Mouse (Mus musculus): Measurements from ENCODE around the gene Dtnbp1.

- TF ChIP-seq POLR2A (IDR thresholded peaks at IDR 0.05; ENCODE audit: borderline replicate concordance, low read depth, low read length): no peak
- TF ChIP-seq CTCF (IDR thresholded peaks at IDR 0.05; ENCODE audit: low read depth, low read length): no peak
These were observed 18.1 kb downstream of the Dtnbp1 start for GRCm38 (mm10) chr13:44983635-44984401.

All from bone marrow macrophage, adult 2 months (primary cell).